Mouse (Mus musculus) G1E-ER4 (cell line): ENCODE data around the gene Sctr. TPM values are rescaled to one million over a fixed set of nuclear protein-coding genes. Genes with fewer than 3 reads are reported as not detected.

ENCODE experiments used
- GATA1 ChIP-seq: IDR thresholded peaks from one replicate; pipeline ENCODE4 v1.8.0; 2012; ENCODE audit warnings: low read length, inconsistent platforms
- polyA plus RNA-seq: library from polyadenylated mRNA; stranded (reverse); fragments of >175 nt; gene quantifications from 2 replicates; pipeline ENCODE4 v1.2.3, GENCODE M21; 2012

Sctr gene
- polyA plus RNA-seq, 1 experiment: not detected

DNA sequence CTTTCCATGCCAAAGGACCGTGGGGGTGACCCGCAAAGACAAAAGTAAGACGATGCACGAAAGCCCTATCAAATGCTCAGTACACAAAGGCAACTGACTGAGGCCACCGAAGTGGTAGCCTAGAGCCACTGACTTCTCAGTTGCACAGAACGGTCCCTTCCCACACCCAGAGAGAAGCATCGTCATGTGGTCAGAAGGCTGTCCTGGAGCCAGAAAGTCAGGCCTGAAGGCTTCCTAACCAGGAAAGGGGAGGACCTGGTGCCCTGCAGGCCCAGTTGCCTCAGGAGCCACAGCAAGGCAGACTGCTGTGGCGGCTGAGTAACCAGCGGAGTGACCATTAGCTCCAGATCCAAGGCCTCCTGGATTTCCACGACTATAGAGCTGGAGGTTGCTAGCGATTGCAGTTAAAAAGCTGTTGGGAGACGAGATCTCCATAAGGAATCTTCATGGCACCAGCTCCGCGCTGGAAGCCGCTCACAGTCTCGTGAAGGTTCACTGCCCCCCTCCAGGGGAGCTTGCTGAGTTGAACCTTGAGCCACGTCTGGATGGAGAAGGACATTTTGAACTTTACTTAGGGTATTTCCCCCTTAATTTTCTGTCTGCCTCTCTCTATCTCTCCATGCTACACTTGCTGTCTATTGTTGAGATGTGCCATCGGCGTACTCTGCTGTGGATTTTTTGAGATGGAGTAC, 103.2 kb downstream of the Sctr start:
- no peak for TF ChIP-seq GATA1

DNA sequence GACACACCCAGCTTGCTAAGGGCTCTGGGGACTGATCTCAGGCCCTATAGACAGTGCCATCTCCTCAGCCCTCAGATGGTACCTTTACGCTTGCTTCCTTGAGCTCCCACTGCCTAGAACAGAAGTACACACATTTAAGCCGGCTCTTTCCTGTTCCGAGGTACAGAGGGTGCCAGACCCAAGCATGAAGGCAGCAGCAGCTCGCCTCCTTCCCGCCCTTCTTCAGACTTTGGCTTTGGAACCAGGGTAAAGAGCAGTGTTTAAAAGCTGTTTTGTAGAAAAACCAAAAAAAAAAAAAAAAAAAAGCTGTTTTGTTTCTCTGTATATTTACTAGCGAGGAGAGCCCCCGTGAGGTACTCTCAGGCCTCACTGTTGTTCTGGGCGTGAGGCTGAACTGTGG, 105.1 kb downstream of the Sctr start:
- TF ChIP-seq GATA1: no peak

DNA sequence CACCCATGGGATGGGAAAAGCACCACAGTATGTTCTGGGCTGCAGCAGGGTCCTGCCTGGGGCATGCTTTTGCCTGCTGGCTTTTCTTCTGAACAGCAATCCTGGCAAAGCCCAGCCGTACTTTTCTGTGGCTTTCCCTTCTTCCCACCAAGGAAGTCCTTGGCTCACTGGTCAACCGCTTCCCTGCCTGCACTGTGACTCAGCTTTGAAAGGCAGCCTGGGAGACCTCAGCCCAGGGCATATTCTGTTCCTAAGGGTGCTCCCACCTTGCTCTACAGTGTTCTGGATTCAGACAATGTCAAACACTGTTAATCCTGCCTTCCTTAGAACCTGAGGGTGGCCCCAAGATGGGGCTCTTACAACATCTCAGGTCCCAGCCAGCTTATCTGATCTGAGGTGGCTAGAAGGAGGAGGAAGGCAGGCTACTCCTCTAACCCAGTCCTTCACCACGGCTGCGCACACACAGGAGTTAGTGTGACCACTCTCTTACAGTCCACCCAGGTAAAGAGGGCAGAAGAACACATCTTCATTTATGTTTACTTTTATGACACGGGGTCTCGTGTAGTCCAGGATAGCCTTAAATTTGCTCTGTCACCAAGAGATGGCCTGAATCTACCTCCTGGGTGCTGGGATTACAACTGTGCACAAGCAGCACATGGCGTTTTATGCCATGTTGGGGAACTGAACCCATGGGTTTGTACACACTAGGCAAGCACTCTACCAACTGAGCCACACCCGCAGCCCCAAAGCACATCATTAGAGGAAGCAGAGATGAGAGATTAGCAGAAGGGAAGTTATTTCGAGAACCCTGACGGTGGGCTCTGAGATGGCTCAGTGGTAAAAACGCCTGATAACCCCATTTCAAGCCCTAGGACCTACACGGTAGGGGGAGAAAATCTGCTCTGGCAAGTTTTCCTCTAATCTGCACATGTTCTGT, 105.8 kb downstream of the Sctr start:
- no peak for TF ChIP-seq GATA1

Other genes with a start within 250 kb of the Sctr start
- gene Ptpn4, start 169.3 kb upstream of the Sctr start, polyA plus RNA-seq: 13.3 and 18.4 TPM in 2 replicates
- gene Tmem177, start 93.7 kb upstream of the Sctr start, polyA plus RNA-seq: 0.99 and 1.0 TPM in 2 replicates
- not detected in 2 replicates for gene Cfap221, start 9.7 kb upstream of the Sctr start, polyA plus RNA-seq
- not detected in 2 replicates for gene Tmem37, start 67.2 kb downstream of the Sctr start, polyA plus RNA-seq
- 11.0 and 13.5 TPM in 2 replicates for gene Dbi, start 114.2 kb downstream of the Sctr start, polyA plus RNA-seq
- 5.1 and 10.0 TPM in 2 replicates for gene 3110009E18Rik, start 114.3 kb downstream of the Sctr start, polyA plus RNA-seq